Mouse (Mus musculus): ENCODE data around the gene Gm12789.
"Not testable (repeated sequence)": the region's sequence is repeated elsewhere in the genome, so short reads cannot be mapped to it uniquely, and the experiment has no call there.

Gm12789 gene

DNA sequence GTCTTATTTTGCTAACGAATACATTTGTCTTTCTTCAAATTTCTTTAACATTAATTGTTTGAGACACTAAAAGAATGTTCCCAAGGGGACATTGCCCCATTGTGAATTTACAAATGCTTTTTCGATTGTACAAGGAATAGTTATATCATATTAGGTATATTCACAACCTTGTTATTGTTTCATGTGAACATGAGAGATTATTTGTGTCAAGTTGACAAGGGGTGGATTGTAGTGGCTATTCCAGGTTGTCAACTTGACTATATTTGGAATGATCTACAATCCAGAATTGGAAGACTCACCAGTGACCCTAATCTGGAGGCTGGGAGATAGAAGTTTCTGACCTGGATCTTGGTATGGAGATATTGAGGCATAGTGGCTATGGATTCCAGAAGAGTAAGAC lies at the start of gene Gm12789:
TSS of gene Gm12789 (plus strand) at position 301 of the 400 bp plus-strand sequence.
- not testable (repeated sequence) for DNase-seq (ENCODE audit: low spot score in 2 of 2)

DNA sequence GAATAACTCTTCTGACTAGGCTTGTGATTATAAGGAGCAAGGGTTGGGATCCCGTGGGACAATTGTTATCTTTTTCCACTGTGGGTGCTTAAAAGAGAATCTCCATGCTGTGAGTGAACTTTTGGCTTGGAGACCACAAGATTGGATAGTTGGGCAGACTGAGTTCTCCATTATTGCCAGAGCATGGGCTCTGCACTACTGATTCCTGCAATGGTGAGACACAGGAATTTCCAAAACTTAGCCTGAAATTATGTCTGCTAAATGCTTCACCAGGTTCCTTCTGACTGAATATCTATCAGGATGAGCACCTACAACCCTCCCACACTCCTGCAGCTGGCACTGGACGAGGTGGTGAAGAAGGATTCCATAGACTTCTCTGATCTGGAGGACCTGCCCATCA lies 46.3 kb upstream of the Gm12789 start, which contains the start of gene Gm12794:
TSS of gene Gm12794 (plus strand) at position 301 of the 400 bp plus-strand sequence.
- not testable (repeated sequence) for DNase-seq (ENCODE audit: low spot score in 2 of 2)

DNA sequence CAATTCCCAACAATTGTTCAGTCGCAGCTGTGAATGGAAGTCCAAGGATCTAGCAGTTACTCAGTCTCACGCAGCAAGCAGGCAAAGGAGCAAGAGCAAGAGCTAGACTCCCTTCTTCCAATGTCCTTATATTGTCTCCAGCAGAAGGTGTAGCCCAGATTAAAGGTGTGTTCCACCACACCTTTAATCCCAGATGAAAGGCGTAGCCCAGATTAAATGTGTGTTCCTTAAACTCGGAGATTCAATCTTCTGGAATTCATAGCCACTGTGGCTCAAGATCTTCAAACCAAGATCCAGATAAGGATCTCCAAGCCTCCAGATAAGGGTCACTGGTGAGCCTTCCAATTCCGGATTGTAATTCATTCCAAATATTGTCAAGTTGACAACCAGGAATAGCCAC lies 5.5 kb upstream of the Gm12789 start, which contains the start of gene Gm12790:
TSS of gene Gm12790 (minus strand) at position 101 of the 400 bp plus-strand sequence.
- not testable (repeated sequence) for DNase-seq (ENCODE audit: low spot score in 2 of 2)

DNA sequence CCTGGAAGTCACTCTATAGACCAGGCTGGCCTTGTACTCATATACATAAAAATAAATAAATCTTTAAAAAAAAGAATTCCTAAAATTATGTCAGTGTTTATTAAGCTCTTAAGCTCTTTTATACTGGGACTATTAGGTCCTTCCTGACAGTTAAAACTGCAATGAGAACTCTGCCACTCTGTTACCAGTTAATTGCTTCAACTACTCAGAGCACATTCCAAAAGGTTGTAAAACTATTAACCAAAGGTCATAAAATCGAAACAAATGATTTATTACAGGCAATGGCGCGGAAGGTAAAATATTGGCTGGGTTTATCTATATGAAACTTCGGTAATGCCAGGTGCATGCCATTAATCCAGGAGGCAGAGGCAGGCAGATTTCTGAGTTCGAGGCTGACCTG lies 748 bp upstream of the Gm12789 start:
- no peak for DNase-seq (ENCODE audit: low spot score in 2 of 2)

DNA sequence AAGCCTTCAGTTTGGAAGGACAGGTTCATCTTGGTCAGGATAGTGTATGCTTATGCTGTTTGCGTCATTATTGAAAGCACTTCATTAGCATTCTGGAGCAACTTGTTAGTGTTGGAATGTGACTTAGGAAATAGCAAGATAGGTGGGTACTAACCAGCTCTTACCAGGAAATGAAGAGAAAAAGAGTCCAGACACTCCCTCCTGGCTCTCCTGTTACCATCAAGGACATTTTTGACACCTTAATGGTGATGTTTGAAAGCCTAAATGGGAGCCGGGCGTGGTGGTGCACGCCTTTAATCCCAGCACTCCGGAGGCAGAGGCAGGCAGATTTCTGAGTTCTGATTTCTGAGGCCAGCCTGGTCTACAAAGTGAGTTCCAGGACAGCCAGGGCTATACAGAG lies 11.0 kb downstream of the Gm12789 start:
- no peak for DNase-seq (ENCODE audit: low spot score in 2 of 2)

DNA sequence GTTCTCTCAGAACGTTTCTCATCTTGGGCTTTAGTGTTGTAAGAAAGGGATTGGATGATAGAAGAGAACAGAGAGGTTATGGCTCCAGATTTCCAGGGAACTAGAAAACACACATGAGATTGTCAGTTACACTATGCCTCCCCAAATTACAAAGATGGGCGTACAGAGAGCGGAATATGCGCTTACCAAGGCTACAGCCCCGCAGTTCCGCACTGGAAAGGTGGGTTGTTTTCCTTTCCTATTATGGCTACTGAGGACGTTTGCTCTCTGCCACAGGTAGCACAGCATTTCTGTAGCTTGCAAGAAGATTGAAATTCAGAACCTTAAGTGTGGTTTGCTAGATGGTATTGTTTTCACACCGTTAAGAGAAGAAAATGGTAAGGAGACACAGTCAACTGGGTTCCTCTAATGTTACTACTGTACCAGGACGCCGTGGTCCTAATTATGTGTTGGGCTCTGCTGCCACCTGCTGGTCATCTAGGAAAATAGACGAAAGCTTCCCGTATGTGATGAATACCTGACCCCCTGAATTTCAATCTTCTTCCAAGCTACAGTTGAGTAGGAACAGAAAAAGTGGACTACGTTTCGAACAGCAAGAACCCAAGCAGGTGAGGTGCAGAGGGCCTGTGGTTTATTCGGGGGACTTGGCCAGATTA lies 12.0 kb downstream of the Gm12789 start:
- DNase-seq (ENCODE audit: low spot score in 2 of 2) = peak in 1 of 2 experiments; percentile 20

GRCm38 (mm10) chr4:102026619-102027018 lies 40.2 kb downstream of the Gm12789 start:
- no peak for DNase-seq (ENCODE audit: low spot score in 2 of 2)

Measured in urinary bladder, postnatal 4 days (tissue).